Mouse (Mus musculus): ENCODE results near the gene Ccr1l1.

Ccr1l1 gene

GRCm38 (mm10) chr9:123928759-123929246 is 49.4 kb downstream of the Ccr1l1 start:
- DNase-seq (ENCODE audit: low spot score in 2 of 2), result no peak

- no peak for DNase-seq (ENCODE audit: low spot score in 2 of 2)
These were observed 50.0 kb downstream of the Ccr1l1 start for GRCm38 (mm10) chr9:123928118-123928758.

DNA sequence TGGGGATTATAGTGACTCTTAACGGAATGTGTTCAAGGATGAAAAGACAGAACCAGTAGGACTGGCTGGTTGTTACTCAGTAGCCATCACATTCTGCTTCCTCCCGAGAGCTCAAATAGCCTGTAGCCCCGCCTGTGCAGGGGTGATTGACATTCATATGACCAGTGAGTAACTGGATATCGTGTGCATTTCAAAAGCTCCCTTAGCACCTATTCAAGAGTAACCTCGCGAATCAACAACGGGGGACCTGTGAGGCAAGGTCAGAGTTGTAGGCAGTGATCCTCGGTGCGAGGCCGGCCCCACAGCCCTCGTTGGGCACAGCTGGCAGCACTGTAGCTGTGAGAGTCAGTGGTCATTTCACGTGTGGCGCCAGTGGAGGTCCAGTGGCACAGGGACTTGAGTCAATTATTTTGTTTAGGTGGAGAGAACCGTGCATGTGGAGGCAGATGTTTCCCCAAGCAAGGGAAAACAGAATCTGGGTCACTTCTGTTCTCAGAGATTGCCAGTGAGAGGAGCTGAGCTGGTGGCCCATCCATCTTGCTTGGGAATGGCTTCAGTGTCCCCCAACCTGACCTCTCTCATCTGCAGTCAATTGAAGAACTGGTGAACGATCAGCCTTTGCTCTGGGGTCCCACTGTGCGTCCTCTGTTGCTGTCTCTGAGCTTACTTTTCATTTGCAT is 50.8 kb downstream of the Ccr1l1 start:
- no peak for DNase-seq (ENCODE audit: low spot score in 2 of 2)
